Mouse (Mus musculus): ENCODE results near the gene Lhfpl1. TPM values are rescaled to one million over a fixed set of nuclear protein-coding genes. Genes with fewer than 3 reads are reported as not detected.
"Not testable (repeated sequence)": the region's sequence is repeated elsewhere in the genome, so short reads cannot be mapped to it uniquely, and the experiment has no call there.

Lhfpl1 gene
- polyA plus RNA-seq (2011; ENCODE audit: insufficient read depth, insufficient read length, low replicate concordance, missing spikeins): not detected in 2 replicates

GRCm38 (mm10) chrX:145348377-145349203 lies at the start of gene Lhfpl1:
TSS of gene Lhfpl1 (minus strand) at chrX:145349089.
- no peak for TF ChIP-seq POLR2A (IDR thresholded peaks at IDR 0.05; ENCODE audit: borderline replicate concordance, control insufficient read depth, low read depth, low read length)
- TF ChIP-seq CTCF (IDR thresholded peaks at IDR 0.05; ENCODE audit: control insufficient read depth, insufficient read depth, low read length): no peak
- no peaks in the 10 kb centered on the region for H3K4me1 ChIP-seq (ENCODE audit: control insufficient read depth, insufficient read depth, low read length)
- no peak within 1 kb of the TSS for H3K27ac ChIP-seq (ENCODE audit: control insufficient read depth, insufficient read depth, low read depth, low read length, poor library complexity)
- H3K4me3 ChIP-seq (replicated peaks; ENCODE audit: control insufficient read depth, low read depth, low read length): no peak within 1 kb of the TSS
- WGBS: 26% methylated on average over 7 of the region's 7 CpGs

GRCm38 (mm10) chrX:145371839-145372238 lies 22.9 kb upstream of the Lhfpl1 start:
- WGBS: 40% methylated on average over 5 of the region's 5 CpGs
- Histone ChIP-seq H3K4me3 (replicated peaks; ENCODE audit: control insufficient read depth, low read depth, low read length) (no peak overlapping the region), H3K4me1 (ENCODE audit: control insufficient read depth, insufficient read depth, low read length) (no peaks in the 10 kb centered on the region), H3K27ac (ENCODE audit: control insufficient read depth, insufficient read depth, low read depth, low read length, poor library complexity) (no peak overlapping the region)
- TF ChIP-seq CTCF (IDR thresholded peaks at IDR 0.05; ENCODE audit: control insufficient read depth, insufficient read depth, low read length): no peak
- TF ChIP-seq POLR2A (IDR thresholded peaks at IDR 0.05; ENCODE audit: borderline replicate concordance, control insufficient read depth, low read depth, low read length): no peak

GRCm38 (mm10) chrX:145362527-145362926 lies 13.6 kb upstream of the Lhfpl1 start:
- Histone ChIP-seq H3K27ac (ENCODE audit: control insufficient read depth, insufficient read depth, low read depth, low read length, poor library complexity) (no peak overlapping the region), H3K4me3 (replicated peaks; ENCODE audit: control insufficient read depth, low read depth, low read length) (no peak overlapping the region), H3K4me1 (ENCODE audit: control insufficient read depth, insufficient read depth, low read length) (no peaks in the 10 kb centered on the region)
- WGBS: 20% methylated on average over 4 of the region's 4 CpGs
- TF ChIP-seq POLR2A (IDR thresholded peaks at IDR 0.05; ENCODE audit: borderline replicate concordance, control insufficient read depth, low read depth, low read length) (no peak), CTCF (IDR thresholded peaks at IDR 0.05; ENCODE audit: control insufficient read depth, insufficient read depth, low read length) (no peak)

GRCm38 (mm10) chrX:145342402-145342801 lies 6.5 kb downstream of the Lhfpl1 start:
- no peaks in the 10 kb centered on the region for H3K4me1 ChIP-seq (ENCODE audit: control insufficient read depth, insufficient read depth, low read length)
- TF ChIP-seq CTCF (IDR thresholded peaks at IDR 0.05; ENCODE audit: control insufficient read depth, insufficient read depth, low read length) (no peak), POLR2A (IDR thresholded peaks at IDR 0.05; ENCODE audit: borderline replicate concordance, control insufficient read depth, low read depth, low read length) (no peak)
- WGBS: 54% methylated on average over 2 of the region's 2 CpGs

GRCm38 (mm10) chrX:145336141-145336540 lies 12.7 kb downstream of the Lhfpl1 start:
- H3K4me1 ChIP-seq (ENCODE audit: control insufficient read depth, insufficient read depth, low read length): no peaks in the 10 kb centered on the region
- TF ChIP-seq POLR2A (IDR thresholded peaks at IDR 0.05; ENCODE audit: borderline replicate concordance, control insufficient read depth, low read depth, low read length) (no peak), CTCF (IDR thresholded peaks at IDR 0.05; ENCODE audit: control insufficient read depth, insufficient read depth, low read length) (no peak)
- H3K4me3 ChIP-seq (replicated peaks; ENCODE audit: control insufficient read depth, low read depth, low read length): no peak overlapping the region
- 50% methylated on average over 1 of the region's 1 CpGs for WGBS
- no peak overlapping the region for H3K27ac ChIP-seq (ENCODE audit: control insufficient read depth, insufficient read depth, low read depth, low read length, poor library complexity)

More at GRCm38 (mm10) chrX:145342402-145342801, 6.5 kb downstream of the Lhfpl1 start:
- no peak overlapping the region for H3K27ac ChIP-seq (ENCODE audit: control insufficient read depth, insufficient read depth, low read depth, low read length, poor library complexity)
- no peak overlapping the region for H3K4me3 ChIP-seq (replicated peaks; ENCODE audit: control insufficient read depth, low read depth, low read length)

GRCm38 (mm10) chrX:145308555-145308954 lies 40.3 kb downstream of the Lhfpl1 start:
- H3K4me1 ChIP-seq (ENCODE audit: control insufficient read depth, insufficient read depth, low read length): no peaks in the 10 kb centered on the region
- TF ChIP-seq POLR2A (IDR thresholded peaks at IDR 0.05; ENCODE audit: borderline replicate concordance, control insufficient read depth, low read depth, low read length): no peak
- TF ChIP-seq CTCF (IDR thresholded peaks at IDR 0.05; ENCODE audit: control insufficient read depth, insufficient read depth, low read length): no peak
- 33% methylated on average over 1 of the region's 1 CpGs for WGBS
- H3K4me3 ChIP-seq (replicated peaks; ENCODE audit: control insufficient read depth, low read depth, low read length): no peak overlapping the region
- no peak overlapping the region for H3K27ac ChIP-seq (ENCODE audit: control insufficient read depth, insufficient read depth, low read depth, low read length, poor library complexity)

GRCm38 (mm10) chrX:145307174-145307573 lies 41.7 kb downstream of the Lhfpl1 start:
- 3% methylated on average over 2 of the region's 2 CpGs for WGBS
- Histone ChIP-seq H3K4me1 (ENCODE audit: control insufficient read depth, insufficient read depth, low read length) (no peaks in the 10 kb centered on the region), H3K4me3 (replicated peaks; ENCODE audit: control insufficient read depth, low read depth, low read length) (no peak overlapping the region), H3K27ac (ENCODE audit: control insufficient read depth, insufficient read depth, low read depth, low read length, poor library complexity) (no peak overlapping the region)
- TF ChIP-seq POLR2A (IDR thresholded peaks at IDR 0.05; ENCODE audit: borderline replicate concordance, control insufficient read depth, low read depth, low read length): no peak
- TF ChIP-seq CTCF (IDR thresholded peaks at IDR 0.05; ENCODE audit: control insufficient read depth, insufficient read depth, low read length): no peak

- H3K4me1 ChIP-seq (ENCODE audit: control insufficient read depth, insufficient read depth, low read length); H3K4me3 ChIP-seq (replicated peaks; ENCODE audit: control insufficient read depth, low read depth, low read length); H3K27ac ChIP-seq (ENCODE audit: control insufficient read depth, insufficient read depth, low read depth, low read length, poor library complexity): not testable (repeated sequence)
These were observed 48.7 kb downstream of the Lhfpl1 start for GRCm38 (mm10) chrX:145300232-145300631.
